Mouse (Mus musculus) kidney, postnatal 0 days (tissue): Measurements from ENCODE around the gene Braf. TPM values are rescaled to one million over a fixed set of nuclear protein-coding genes. Genes with fewer than 3 reads are reported as not detected.

Source experiments
- ATAC-seq: fragments of 200-750 bp; cut with Nextera tagmentation; replicated peaks from 2 replicates; pipeline ENCODE4 v1.8.0; 2017; ENCODE audit warnings: low read depth, moderate number of reproducible peaks, moderate TSS enrichment, moderate library complexity; ENCODE audit not compliant: low FRiP score
- DNase-seq: peaks from one replicate; pipeline ENCODE4 v3.0.0-alpha.2; 2016; ENCODE audit warnings: low spot score
- H3K27ac ChIP-seq: fragments of 300-500 bp; sonication (generic); 2 replicates; pipeline ENCODE4 v1.5.1; 2014; ENCODE audit warnings: mild to moderate bottlenecking
- H3K27me3 ChIP-seq: fragments of 300-500 bp; sonication (generic); 2 replicates; pipeline ENCODE4 v1.6.1; 2014; ENCODE audit warnings: low read length, mixed read lengths; ENCODE audit not compliant: insufficient read depth
- H3K36me3 ChIP-seq: fragments of 300-500 bp; sonication (generic); 2 replicates; pipeline ENCODE4 v1.6.1; 2014; ENCODE audit warnings: low read length, mixed read lengths; ENCODE audit not compliant: insufficient read depth
- H3K4me1 ChIP-seq: fragments of 300-500 bp; sonication (generic); replicated peaks from 2 replicates; pipeline ENCODE4 v1.6.1; 2014; ENCODE audit warnings: antibody characterized with exemption, low read length, mixed read lengths; ENCODE audit not compliant: insufficient read depth
- H3K4me2 ChIP-seq: fragments of 300-500 bp; sonication (generic); 2 replicates; pipeline ENCODE4 v1.6.1; 2014; ENCODE audit warnings: mild to moderate bottlenecking, low read length, moderate library complexity, mixed read lengths
- H3K4me3 ChIP-seq: fragments of 300-500 bp; sonication (generic); replicated peaks from 2 replicates; pipeline ENCODE4 v1.5.1; 2014; ENCODE audit warnings: low read depth, low read length
- H3K9ac ChIP-seq: fragments of 300-500 bp; sonication (generic); 2 replicates; pipeline ENCODE4 v1.6.1; 2014; ENCODE audit warnings: low read depth, low read length
- H3K9me3 ChIP-seq: fragments of 300-500 bp; sonication (generic); replicated peaks from 2 replicates; pipeline ENCODE4 v1.6.1; 2016; ENCODE audit warnings: low read length, inconsistent platforms, mixed read lengths
- CTCF ChIP-seq: IDR thresholded peaks from 2 replicates; pipeline ENCODE4 v1.5.1; 2016; ENCODE audit warnings: antibody characterized with exemption, low read depth, mild to moderate bottlenecking, moderate library complexity
- WGBS: fragments of 180-500 bp; shearing (Covaris S2); extraction: QIAGEN DNeasy Blood & Tissue Kit; methylation state at CpG from one replicate; pipeline ENCODE4 v1.1.7; 2014; 5-methylcytosine and 5-hydroxymethylcytosine counted together
- polyA plus RNA-seq: library from polyadenylated mRNA; unstranded; fragments of >200 nt; fragmentation: Nextera tagmentation; extraction: Ambion mirVana; gene quantifications from 2 replicates; pipeline ENCODE4 v1.2.1, GENCODE M21; 2015

The Braf gene
- polyA plus RNA-seq, 1 experiment from 2014 or later: 7.6 TPM

DNA sequence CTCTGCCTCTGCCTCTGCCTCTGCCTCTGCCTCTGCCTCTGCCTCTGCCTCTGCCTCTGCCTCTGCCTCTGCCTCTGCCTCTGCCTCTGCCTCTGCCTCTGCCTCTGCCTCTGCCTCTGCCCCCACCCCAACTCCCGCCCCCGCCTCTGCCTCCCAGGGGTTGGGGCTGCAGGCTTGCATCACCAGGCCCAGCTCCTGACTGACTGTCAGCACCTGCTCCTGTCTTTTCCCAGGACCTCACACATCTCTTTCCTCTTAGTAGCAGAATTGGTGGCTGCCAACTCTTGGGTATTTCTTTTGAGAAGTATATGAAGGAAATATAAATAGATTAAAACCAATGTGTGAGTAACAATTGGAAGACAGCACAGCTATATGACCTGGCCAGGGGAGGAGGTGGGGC lies 144.7 kb downstream of the Braf start:
- ATAC-seq (no peak), DNase-seq (no peak)
- no peak overlapping the region for H3K4me2 ChIP-seq
- WGBS: 87% methylated on average over 2 of the region's 2 CpGs
- H3K9me3 ChIP-seq: no peaks in the 10 kb centered on the region
- H3K9ac ChIP-seq: no peak overlapping the region
- H3K27ac ChIP-seq: no peak overlapping the region
- H3K36me3 ChIP-seq: peaks cover 35% of the 10 kb centered on the region; the same call in 1 of the 2 replicates
- H3K4me1 ChIP-seq: no peaks in the 10 kb centered on the region
- no peak overlapping the region for H3K4me3 ChIP-seq
- TF ChIP-seq CTCF: no peak
- H3K27me3 ChIP-seq: no peaks in the 10 kb centered on the region

DNA sequence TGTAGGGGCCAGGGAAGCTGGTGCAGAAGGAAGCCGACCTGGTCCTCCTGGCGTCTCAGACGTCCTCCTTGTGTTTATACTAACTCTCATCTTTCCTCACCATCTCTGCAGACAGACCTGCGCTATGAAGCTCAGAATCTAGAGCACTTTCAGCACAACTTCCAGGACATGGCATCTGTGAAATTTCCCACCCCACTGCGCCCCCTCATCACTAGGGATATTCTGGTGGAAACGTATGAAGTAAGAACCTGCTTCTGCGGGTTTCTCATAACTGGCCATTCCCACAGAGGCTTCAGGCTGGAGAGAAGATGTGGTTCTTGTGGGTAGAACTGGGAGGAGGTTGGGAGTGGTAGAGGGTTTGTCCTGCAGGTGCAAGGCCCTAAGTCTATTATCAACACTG lies 145.7 kb downstream of the Braf start:
- DNase-seq (no peak), ATAC-seq (no peak)
- no peaks in the 10 kb centered on the region for H3K9me3 ChIP-seq
- no peak overlapping the region for H3K4me2 ChIP-seq
- TF ChIP-seq CTCF: no peak
- H3K4me3 ChIP-seq: no peak overlapping the region
- 84% methylated on average over 7 of the region's 7 CpGs for WGBS
- peaks cover 35% of the 10 kb centered on the region; the same call in 1 of the 2 replicates for H3K36me3 ChIP-seq
- no peaks in the 10 kb centered on the region for H3K27me3 ChIP-seq
- no peak overlapping the region for H3K27ac ChIP-seq
- peaks cover 3% of the 10 kb centered on the region; the same call in 1 of the 2 replicates for H3K4me1 ChIP-seq
- no peak overlapping the region for H3K9ac ChIP-seq

- Histone ChIP-seq H3K4me3 (peak overlapping the region; percentile 78), H3K27ac (peak overlapping the region; percentile 94; the same call in 1 of the 2 replicates), H3K9me3 (no peaks in the 10 kb centered on the region), H3K27me3 (no peaks in the 10 kb centered on the region), H3K4me2 (peak overlapping the region; percentile 84), H3K9ac (peak overlapping the region; percentile 79; the same call in 1 of the 2 replicates), H3K4me1 (peaks cover 7% of the 10 kb centered on the region; the same call in 1 of the 2 replicates), H3K36me3 (0 out of 2 replicates have a peak, but pooled peaks cover 13% of the 10 kb centered on the region)
- ATAC-seq (no peak), DNase-seq (no peak)
- 67% methylated on average over 7 of the region's 7 CpGs for WGBS
- no peak for TF ChIP-seq CTCF
Observed at GRCm38 (mm10) chr6:39574951-39575350, 150.3 kb downstream of the Braf start.

DNA sequence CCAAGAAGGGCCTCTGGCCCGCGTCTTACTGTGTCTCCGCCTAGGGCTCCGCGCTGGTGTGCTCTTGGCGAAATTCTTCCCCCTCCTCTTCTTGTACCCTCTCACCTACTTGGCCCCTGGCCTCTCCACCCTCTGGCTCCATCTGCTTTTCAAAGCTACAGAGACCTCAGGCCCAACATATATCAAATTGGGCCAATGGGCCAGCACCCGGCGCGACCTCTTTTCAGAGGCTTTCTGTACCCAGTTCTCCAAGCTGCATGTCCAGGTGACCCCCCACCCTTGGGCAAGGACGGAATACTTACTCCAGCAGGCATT lies 150.8 kb downstream of the Braf start:
- WGBS: 30% methylated on average over 10 of the region's 10 CpGs
- Histone ChIP-seq H3K4me3 (peak overlapping the region; percentile 78), H3K9me3 (no peaks in the 10 kb centered on the region), H3K9ac (peak overlapping the region; percentile 79), H3K4me2 (peak overlapping the region; percentile 84), H3K27me3 (no peaks in the 10 kb centered on the region), H3K36me3 (0 out of 2 replicates have a peak, but pooled peaks cover 10% of the 10 kb centered on the region), H3K4me1 (peaks cover 7% of the 10 kb centered on the region; the same call in 1 of the 2 replicates), H3K27ac (peak overlapping the region; percentile 94)
- TF ChIP-seq CTCF: no peak
- DNase-seq: no peak
- ATAC-seq: peak; percentile 37; the same call in 1 of the 2 replicates

GRCm38 (mm10) chr6:39573791-39574554 lies 151.3 kb downstream of the Braf start, which contains the start of gene Adck2:
Adck2 (plus strand) TSS chr6:39573873.
- Histone ChIP-seq H3K4me3 (peak within 1 kb of the TSS; percentile 78), H3K9ac (peak within 1 kb of the TSS; percentile 79), H3K27ac (peak within 1 kb of the TSS; percentile 94), H3K4me1 (peaks cover 7% of the 10 kb centered on the region; the same call in 1 of the 2 replicates), H3K4me2 (peak within 1 kb of the TSS; percentile 84), H3K27me3 (no peaks in the 10 kb centered on the region), H3K9me3 (no peaks in the 10 kb centered on the region), H3K36me3 (0 out of 2 replicates have a peak, but pooled peaks cover 10% of the 10 kb centered on the region)
- WGBS: under 1% methylated on average over 49 of the region's 49 CpGs
- DNase-seq (peak; percentile 94), ATAC-seq (peak; percentile 90)
- peak; percentile 60 for TF ChIP-seq CTCF

DNA sequence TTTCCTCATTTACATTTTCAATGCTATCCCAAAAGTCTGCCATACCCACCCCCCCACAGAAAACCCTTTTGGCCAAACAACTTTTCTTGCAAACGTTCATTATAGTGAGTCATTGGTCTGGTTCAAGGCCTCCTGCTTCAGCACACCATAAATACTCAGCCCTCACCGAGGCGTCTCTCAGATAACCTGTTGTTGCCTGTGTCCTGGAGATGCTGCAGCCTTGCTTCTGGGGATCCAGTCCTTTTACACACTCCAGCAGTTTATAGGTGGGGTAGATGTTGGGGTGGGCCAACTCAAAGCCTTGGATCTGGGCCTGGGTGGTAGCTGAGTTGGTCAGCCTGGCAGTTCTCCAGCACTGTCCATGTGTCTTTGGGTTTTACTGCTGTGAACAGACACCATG lies 154.8 kb downstream of the Braf start:
- H3K36me3 ChIP-seq: no peaks in the 10 kb centered on the region
- H3K27me3 ChIP-seq: no peaks in the 10 kb centered on the region
- 48% methylated on average over 3 of the region's 3 CpGs for WGBS
- no peaks in the 10 kb centered on the region for H3K9me3 ChIP-seq
- no peak overlapping the region for H3K9ac ChIP-seq
- no peak for TF ChIP-seq CTCF
- DNase-seq (no peak), ATAC-seq (no peak)
- H3K4me1 ChIP-seq: peaks cover 7% of the 10 kb centered on the region; the same call in 1 of the 2 replicates
- H3K4me2 ChIP-seq: no peak overlapping the region
- no peak overlapping the region for H3K4me3 ChIP-seq
- H3K27ac ChIP-seq: no peak overlapping the region
